Mouse (Mus musculus) bone marrow, adult 2 months (tissue): Measurements from ENCODE around the gene Gpc6. TPM values are rescaled to one million over a fixed set of nuclear protein-coding genes. Genes with fewer than 3 reads are reported as not detected.

Source experiments
- H3K27ac ChIP-seq: fragments of 200-500 bp; 2 replicates; pipeline ENCODE4 v1.5.1; 2012; ENCODE audit warnings: low read depth, mild to moderate bottlenecking, control low read depth, inconsistent platforms, low read length; ENCODE audit not compliant: control insufficient read depth, poor library complexity, insufficient read depth
- H3K4me1 ChIP-seq: fragments of 200-500 bp; 2 replicates; pipeline ENCODE4 v1.6.1; 2011; ENCODE audit warnings: low read length; ENCODE audit not compliant: control insufficient read depth, insufficient read depth
- H3K4me3 ChIP-seq: fragments of 200-500 bp; replicated peaks from 2 replicates; pipeline ENCODE3; 2011; ENCODE audit warnings: mild to moderate bottlenecking, low read depth, low read length, control low read depth; ENCODE audit not compliant: control insufficient read depth
- CTCF ChIP-seq: fragments of 200-500 bp; IDR thresholded peaks from 2 replicates; pipeline ENCODE4 v1.5.1; 2011; ENCODE audit warnings: low read length, control low read depth; ENCODE audit not compliant: control insufficient read depth, insufficient read depth
- POLR2A ChIP-seq: fragments of 200-500 bp; IDR thresholded peaks from 2 replicates; pipeline ENCODE4 v1.6.1; 2011; ENCODE audit warnings: low read depth, mild to moderate bottlenecking, control low read depth, low read length, borderline replicate concordance; ENCODE audit not compliant: control insufficient read depth
- WGBS: fragments of 180-500 bp; shearing (Covaris S2); methylation state at CpG from one replicate; pipeline ENCODE4 v1.1.7; 2018; 5-methylcytosine and 5-hydroxymethylcytosine counted together
- polyA plus RNA-seq: library from polyadenylated mRNA; stranded (reverse); fragments of >200 nt; gene quantifications from 2 replicates; pipeline ENCODE4 v1.2.4, GENCODE M21; 2011; ENCODE audit warnings: low replicate concordance; ENCODE audit not compliant: missing spikeins, insufficient read depth, insufficient read length

Gpc6 gene
- polyA plus RNA-seq, 1 experiment: 2.2 TPM

- TF ChIP-seq POLR2A: no peak
- no peak for TF ChIP-seq CTCF
- no peak overlapping the region; the same call in 1 of the 2 replicates for H3K27ac ChIP-seq
- 1% methylated on average over 52 of the region's 52 CpGs for WGBS
These were observed 1.5 kb downstream of the Gpc6 start for GRCm38 (mm10) chr14:116926404-116927171.

GRCm38 (mm10) chr14:116927341-116928315 is 2.5 kb downstream of the Gpc6 start:
- TF ChIP-seq CTCF: no peak
- no peak for TF ChIP-seq POLR2A
- Histone ChIP-seq H3K27ac (no peak overlapping the region), H3K4me3 (no peak overlapping the region), H3K4me1 (no peaks in the 10 kb centered on the region)
- 9% methylated on average over 21 of the region's 21 CpGs for WGBS

More at GRCm38 (mm10) chr14:116926404-116927171, 1.5 kb downstream of the Gpc6 start:
- Histone ChIP-seq H3K4me3 (no peak overlapping the region), H3K4me1 (no peaks in the 10 kb centered on the region)

- no peak overlapping the region for H3K4me3 ChIP-seq
- no peak for TF ChIP-seq CTCF
- no peak overlapping the region for H3K27ac ChIP-seq
- WGBS: 61% methylated on average over 2 of the region's 2 CpGs
- no peaks in the 10 kb centered on the region for H3K4me1 ChIP-seq
These were observed 3.3 kb downstream of the Gpc6 start for GRCm38 (mm10) chr14:116928395-116928794.

GRCm38 (mm10) chr14:116928796-116929529 is 3.8 kb downstream of the Gpc6 start:
- WGBS: 68% methylated on average over 7 of the region's 7 CpGs
- TF ChIP-seq POLR2A (no peak), CTCF (no peak)
- H3K4me1 ChIP-seq: no peaks in the 10 kb centered on the region
- H3K4me3 ChIP-seq: no peak overlapping the region
- H3K27ac ChIP-seq: no peak overlapping the region

GRCm38 (mm10) chr14:116933825-116934224 is 8.7 kb downstream of the Gpc6 start:
- Histone ChIP-seq H3K4me1 (no peaks in the 10 kb centered on the region), H3K27ac (no peak overlapping the region), H3K4me3 (no peak overlapping the region)
- no peak for TF ChIP-seq POLR2A
- no peak for TF ChIP-seq CTCF
- 63% methylated on average over 5 of the region's 5 CpGs for WGBS

GRCm38 (mm10) chr14:116937910-116938560 is 12.9 kb downstream of the Gpc6 start:
- no peak overlapping the region for H3K27ac ChIP-seq
- H3K4me1 ChIP-seq: no peaks in the 10 kb centered on the region
- no peak overlapping the region for H3K4me3 ChIP-seq
- TF ChIP-seq CTCF (no peak), POLR2A (no peak)
- WGBS: 46% methylated on average over 14 of the region's 14 CpGs

- Histone ChIP-seq H3K4me1 (no peaks in the 10 kb centered on the region), H3K4me3 (no peak overlapping the region), H3K27ac (no peak overlapping the region)
- TF ChIP-seq POLR2A (no peak), CTCF (no peak)
- 86% methylated on average over 9 of the region's 9 CpGs for WGBS
These were observed 13.6 kb downstream of the Gpc6 start for GRCm38 (mm10) chr14:116938735-116939134.
